Mouse (Mus musculus): ENCODE results near the gene Syn2. TPM values are rescaled to one million over a fixed set of nuclear protein-coding genes. Genes with fewer than 3 reads are reported as not detected.

The Syn2 gene
- polyA plus RNA-seq, 1 experiment from 2014 or later: 45.7 TPM

- no peaks in the 10 kb centered on the region for H3K9me3 ChIP-seq
- WGBS: 96% methylated on average over 2 of the region's 2 CpGs
- ATAC-seq (replicated peaks): no peak
- H3K27me3 ChIP-seq (replicated peaks): no peaks in the 10 kb centered on the region
- no peak overlapping the region for H3K9ac ChIP-seq
- H3K4me3 ChIP-seq: no peak overlapping the region
- H3K27ac ChIP-seq: no peak overlapping the region
- H3K36me3 ChIP-seq (replicated peaks): no peaks in the 10 kb centered on the region
- no peak overlapping the region for H3K4me2 ChIP-seq
- H3K4me1 ChIP-seq: no peaks in the 10 kb centered on the region
Measured at GRCm38 (mm10) chr6:115284153-115284552, 149.5 kb downstream of the Syn2 start.

- Histone ChIP-seq H3K4me2 (no peak overlapping the region), H3K4me3 (no peak overlapping the region), H3K27me3 (replicated peaks) (no peaks in the 10 kb centered on the region), H3K27ac (no peak overlapping the region), H3K9ac (no peak overlapping the region), H3K4me1 (no peaks in the 10 kb centered on the region), H3K36me3 (replicated peaks) (no peaks in the 10 kb centered on the region), H3K9me3 (no peaks in the 10 kb centered on the region)
- 88% methylated on average over 6 of the region's 6 CpGs for WGBS
- no peak for ATAC-seq (replicated peaks)
Measured at GRCm38 (mm10) chr6:115286441-115286840, 151.7 kb downstream of the Syn2 start.

- H3K4me2 ChIP-seq: no peak overlapping the region
- no peak overlapping the region for H3K4me3 ChIP-seq
- H3K27me3 ChIP-seq (replicated peaks): no peaks in the 10 kb centered on the region
- ATAC-seq (replicated peaks): no peak
- no peak overlapping the region for H3K27ac ChIP-seq
- H3K4me1 ChIP-seq: no peaks in the 10 kb centered on the region
- no peak overlapping the region for H3K9ac ChIP-seq
- 92% methylated on average over 3 of the region's 3 CpGs for WGBS
- H3K36me3 ChIP-seq (replicated peaks): no peaks in the 10 kb centered on the region
- H3K9me3 ChIP-seq: no peaks in the 10 kb centered on the region
Measured at GRCm38 (mm10) chr6:115288223-115288622, 153.5 kb downstream of the Syn2 start.

GRCm38 (mm10) chr6:115290561-115290960 lies 155.9 kb downstream of the Syn2 start:
- Histone ChIP-seq H3K27ac (no peak overlapping the region), H3K4me3 (no peak overlapping the region), H3K36me3 (replicated peaks) (no peaks in the 10 kb centered on the region), H3K9me3 (no peaks in the 10 kb centered on the region), H3K4me2 (no peak overlapping the region), H3K4me1 (no peaks in the 10 kb centered on the region), H3K27me3 (replicated peaks) (no peaks in the 10 kb centered on the region), H3K9ac (no peak overlapping the region)
- no peak for ATAC-seq (replicated peaks)
- WGBS: 54% methylated on average over 5 of the region's 5 CpGs

GRCm38 (mm10) chr6:115291068-115291467 lies 156.4 kb downstream of the Syn2 start:
- no peak for ATAC-seq (replicated peaks)
- H3K27ac ChIP-seq: no peak overlapping the region
- no peak overlapping the region for H3K4me2 ChIP-seq
- H3K36me3 ChIP-seq (replicated peaks): no peaks in the 10 kb centered on the region
- no peaks in the 10 kb centered on the region for H3K27me3 ChIP-seq (replicated peaks)
- 86% methylated on average over 2 of the region's 2 CpGs for WGBS
- H3K4me3 ChIP-seq: no peak overlapping the region
- no peaks in the 10 kb centered on the region for H3K9me3 ChIP-seq
- H3K4me1 ChIP-seq: no peaks in the 10 kb centered on the region
- H3K9ac ChIP-seq: no peak overlapping the region

GRCm38 (mm10) chr6:115291823-115292222 lies 157.1 kb downstream of the Syn2 start:
- H3K27me3 ChIP-seq (replicated peaks): no peaks in the 10 kb centered on the region
- 87% methylated on average over 6 of the region's 6 CpGs for WGBS
- no peak for ATAC-seq (replicated peaks)
- no peak overlapping the region for H3K4me2 ChIP-seq
- H3K4me1 ChIP-seq: no peaks in the 10 kb centered on the region
- no peak overlapping the region for H3K9ac ChIP-seq
- H3K9me3 ChIP-seq: no peaks in the 10 kb centered on the region
- no peaks in the 10 kb centered on the region for H3K36me3 ChIP-seq (replicated peaks)
- H3K27ac ChIP-seq: no peak overlapping the region
- no peak overlapping the region for H3K4me3 ChIP-seq

GRCm38 (mm10) chr6:115292621-115293020 lies 157.9 kb downstream of the Syn2 start:
- WGBS: 72% methylated on average over 6 of the region's 6 CpGs
- H3K27ac ChIP-seq: no peak overlapping the region
- ATAC-seq (replicated peaks): no peak

GRCm38 (mm10) chr6:115293877-115294276 lies 159.2 kb downstream of the Syn2 start:
- Histone ChIP-seq H3K4me1 (no peaks in the 10 kb centered on the region), H3K27ac (no peak overlapping the region), H3K9ac (no peak overlapping the region), H3K9me3 (no peaks in the 10 kb centered on the region), H3K36me3 (replicated peaks) (no peaks in the 10 kb centered on the region), H3K4me3 (no peak overlapping the region), H3K27me3 (replicated peaks) (no peaks in the 10 kb centered on the region), H3K4me2 (no peak overlapping the region)
- ATAC-seq (replicated peaks): no peak
- WGBS: 54% methylated on average over 2 of the region's 2 CpGs

More at GRCm38 (mm10) chr6:115292621-115293020, 157.9 kb downstream of the Syn2 start:
- H3K27me3 ChIP-seq (replicated peaks): no peaks in the 10 kb centered on the region
- H3K36me3 ChIP-seq (replicated peaks): no peaks in the 10 kb centered on the region
- no peaks in the 10 kb centered on the region for H3K9me3 ChIP-seq
- H3K4me2 ChIP-seq: no peak overlapping the region
- no peak overlapping the region for H3K9ac ChIP-seq
- no peak overlapping the region for H3K4me3 ChIP-seq
- H3K4me1 ChIP-seq: no peaks in the 10 kb centered on the region

- Histone ChIP-seq H3K27ac (no peak overlapping the region), H3K4me2 (no peak overlapping the region), H3K36me3 (replicated peaks) (no peaks in the 10 kb centered on the region), H3K9ac (no peak overlapping the region), H3K9me3 (no peaks in the 10 kb centered on the region), H3K4me1 (no peaks in the 10 kb centered on the region), H3K27me3 (replicated peaks) (0 out of 2 replicates have a peak, but pooled peaks cover 2% of the 10 kb centered on the region), H3K4me3 (no peak overlapping the region)
- 87% methylated on average over 2 of the region's 2 CpGs for WGBS
- no peak for ATAC-seq (replicated peaks)
Measured at GRCm38 (mm10) chr6:115307134-115307533, 172.4 kb downstream of the Syn2 start.

- H3K36me3 ChIP-seq (replicated peaks): no peaks in the 10 kb centered on the region
- 58% methylated on average over 12 of the region's 12 CpGs for WGBS
- ATAC-seq (replicated peaks): peak; percentile 67; the same call in 1 of the 2 replicates
- H3K27me3 ChIP-seq (replicated peaks): no peaks in the 10 kb centered on the region
- H3K4me1 ChIP-seq: no peaks in the 10 kb centered on the region
- no peaks in the 10 kb centered on the region for H3K9me3 ChIP-seq
- 0 out of 2 replicates have a peak overlapping the region, but pooled peaks have one; percentile 8 for H3K9ac ChIP-seq
- peak overlapping the region; percentile 22 for H3K4me3 ChIP-seq
- peak overlapping the region; percentile 72 for H3K27ac ChIP-seq
- H3K4me2 ChIP-seq: peak overlapping the region; percentile 28
Measured at GRCm38 (mm10) chr6:115312780-115313179, 178.1 kb downstream of the Syn2 start.

- WGBS: 72% methylated on average over 9 of the region's 9 CpGs
- no peak for ATAC-seq (replicated peaks)
- Histone ChIP-seq H3K9me3 (no peaks in the 10 kb centered on the region), H3K9ac (no peak overlapping the region), H3K4me3 (no peak overlapping the region), H3K27ac (peak overlapping the region; percentile 63), H3K27me3 (replicated peaks) (no peaks in the 10 kb centered on the region), H3K36me3 (replicated peaks) (no peaks in the 10 kb centered on the region), H3K4me2 (peak overlapping the region; percentile 28; the same call in 1 of the 2 replicates), H3K4me1 (no peaks in the 10 kb centered on the region)
Measured at GRCm38 (mm10) chr6:115313235-115313738, 178.6 kb downstream of the Syn2 start.

- no peak overlapping the region for H3K27ac ChIP-seq
- no peaks in the 10 kb centered on the region for H3K36me3 ChIP-seq (replicated peaks)
- H3K4me2 ChIP-seq: no peak overlapping the region
- H3K4me3 ChIP-seq: no peak overlapping the region
- WGBS: 76% methylated on average over 7 of the region's 7 CpGs
- no peak overlapping the region for H3K9ac ChIP-seq
- H3K4me1 ChIP-seq: no peaks in the 10 kb centered on the region
- no peaks in the 10 kb centered on the region for H3K9me3 ChIP-seq
- ATAC-seq (replicated peaks): no peak
- no peaks in the 10 kb centered on the region for H3K27me3 ChIP-seq (replicated peaks)
Measured at GRCm38 (mm10) chr6:115313910-115314309, 179.2 kb downstream of the Syn2 start.

- Histone ChIP-seq H3K27ac (no peak overlapping the region), H3K4me3 (no peak overlapping the region), H3K4me1 (no peaks in the 10 kb centered on the region), H3K27me3 (replicated peaks) (no peaks in the 10 kb centered on the region), H3K4me2 (no peak overlapping the region), H3K9ac (no peak overlapping the region), H3K9me3 (no peaks in the 10 kb centered on the region), H3K36me3 (replicated peaks) (no peaks in the 10 kb centered on the region)
- 92% methylated on average over 4 of the region's 4 CpGs for WGBS
- ATAC-seq (replicated peaks): no peak
Measured at GRCm38 (mm10) chr6:115315770-115316169, 181.1 kb downstream of the Syn2 start.
